Mouse (Mus musculus): ENCODE data around the gene Hist1h4h. TPM values are rescaled to one million over a fixed set of nuclear protein-coding genes. Genes with fewer than 3 reads are reported as not detected.

The Hist1h4h gene
- polyA plus RNA-seq, 1 experiment = 39.5 TPM

- no peaks in the 10 kb centered on the region; the same call in 1 of the 2 replicates for H3K4me1 ChIP-seq (ENCODE audit: control insufficient read depth, insufficient read depth, low read length)
- TF ChIP-seq CTCF (IDR thresholded peaks at IDR 0.05; ENCODE audit: control insufficient read depth, insufficient read depth, low read length) (no peak), POLR2A (IDR thresholded peaks at IDR 0.05; ENCODE audit: borderline replicate concordance, control insufficient read depth, low read depth, low read length) (no peak)
- H3K27ac ChIP-seq (ENCODE audit: control insufficient read depth, insufficient read depth, low read depth, low read length, poor library complexity) = no peak overlapping the region
- 63% methylated on average over 14 of the region's 14 CpGs for WGBS
- no peak overlapping the region for H3K4me3 ChIP-seq (replicated peaks; ENCODE audit: control insufficient read depth, low read depth, low read length)
Observed at GRCm38 (mm10) chr13:23505662-23506345, 25.0 kb upstream of the Hist1h4h start.

- TF ChIP-seq CTCF (IDR thresholded peaks at IDR 0.05; ENCODE audit: control insufficient read depth, insufficient read depth, low read length) (no peak), POLR2A (IDR thresholded peaks at IDR 0.05; ENCODE audit: borderline replicate concordance, control insufficient read depth, low read depth, low read length) (no peak)
- Histone ChIP-seq H3K27ac (ENCODE audit: control insufficient read depth, insufficient read depth, low read depth, low read length, poor library complexity) (no peak overlapping the region), H3K4me3 (replicated peaks; ENCODE audit: control insufficient read depth, low read depth, low read length) (no peak overlapping the region), H3K4me1 (ENCODE audit: control insufficient read depth, insufficient read depth, low read length) (no peaks in the 10 kb centered on the region; the same call in 1 of the 2 replicates)
- 57% methylated on average over 13 of the region's 13 CpGs for WGBS
Observed at GRCm38 (mm10) chr13:23506351-23506750, 24.5 kb upstream of the Hist1h4h start.

DNA sequence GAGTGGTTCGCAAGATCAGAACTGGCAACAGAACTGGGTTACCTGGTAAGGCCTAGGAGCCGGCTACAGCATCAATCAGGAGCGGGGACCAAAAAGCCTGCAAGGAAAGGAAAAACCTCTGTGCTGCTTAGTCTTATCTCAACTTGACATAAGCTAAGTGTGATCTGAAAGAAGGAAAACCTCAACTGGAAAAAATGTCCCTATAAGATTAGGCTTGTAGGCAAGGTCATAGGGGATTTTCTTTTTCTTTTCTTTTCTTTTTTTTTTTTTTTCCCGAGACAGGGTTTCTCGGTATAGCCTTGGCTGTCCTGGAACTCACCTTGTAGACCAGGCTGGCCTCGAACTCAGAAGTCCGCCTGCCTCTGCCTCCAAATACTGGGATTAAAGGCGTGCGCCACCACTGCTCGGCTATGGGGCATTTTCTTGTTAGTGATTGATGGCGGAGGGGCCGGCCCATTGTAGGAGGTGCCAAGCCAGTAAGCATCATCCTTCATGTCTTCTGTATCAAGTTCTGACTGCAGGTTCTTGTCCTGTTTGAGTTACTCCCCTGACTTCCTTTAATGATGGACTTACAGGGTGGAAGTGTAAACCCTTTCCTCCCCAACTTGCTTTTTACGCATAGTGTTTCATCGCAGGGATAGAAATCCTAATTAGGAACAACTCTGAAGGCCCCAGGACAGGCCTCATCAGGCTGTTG lies 23.9 kb upstream of the Hist1h4h start:
- Histone ChIP-seq H3K27ac (ENCODE audit: control insufficient read depth, insufficient read depth, low read depth, low read length, poor library complexity) (no peak overlapping the region), H3K4me3 (replicated peaks; ENCODE audit: control insufficient read depth, low read depth, low read length) (no peak overlapping the region), H3K4me1 (ENCODE audit: control insufficient read depth, insufficient read depth, low read length) (no peaks in the 10 kb centered on the region; the same call in 1 of the 2 replicates)
- WGBS = 65% methylated on average over 14 of the region's 14 CpGs
- TF ChIP-seq POLR2A (IDR thresholded peaks at IDR 0.05; ENCODE audit: borderline replicate concordance, control insufficient read depth, low read depth, low read length) (no peak), CTCF (IDR thresholded peaks at IDR 0.05; ENCODE audit: control insufficient read depth, insufficient read depth, low read length) (no peak)

DNA sequence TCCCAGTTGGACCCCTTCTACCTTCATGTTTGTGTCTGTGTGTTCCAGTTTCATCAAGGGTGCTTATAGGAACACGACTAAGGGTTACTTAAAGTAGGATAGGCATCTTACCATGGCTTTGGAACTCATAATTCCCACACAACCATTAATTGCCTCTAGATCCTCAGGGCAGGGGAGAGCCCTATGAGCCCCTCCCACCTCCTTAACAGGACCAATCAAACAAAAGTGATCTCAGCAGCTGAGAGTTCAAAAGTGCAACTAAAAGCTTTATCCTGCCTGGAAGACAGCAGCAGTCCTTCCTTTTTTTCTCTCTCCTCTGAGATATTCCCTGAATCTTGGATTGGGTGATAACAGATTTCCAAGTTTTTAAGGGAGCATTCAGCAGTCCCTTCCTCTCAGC lies 20.7 kb upstream of the Hist1h4h start:
- H3K27ac ChIP-seq (ENCODE audit: control insufficient read depth, insufficient read depth, low read depth, low read length, poor library complexity) = no peak overlapping the region
- no peak overlapping the region for H3K4me3 ChIP-seq (replicated peaks; ENCODE audit: control insufficient read depth, low read depth, low read length)
- 57% methylated on average over 1 of the region's 1 CpGs for WGBS
- TF ChIP-seq CTCF (IDR thresholded peaks at IDR 0.05; ENCODE audit: control insufficient read depth, insufficient read depth, low read length) = no peak
- no peak for TF ChIP-seq POLR2A (IDR thresholded peaks at IDR 0.05; ENCODE audit: borderline replicate concordance, control insufficient read depth, low read depth, low read length)
- no peaks in the 10 kb centered on the region for H3K4me1 ChIP-seq (ENCODE audit: control insufficient read depth, insufficient read depth, low read length)

GRCm38 (mm10) chr13:23513517-23513916 lies 17.3 kb upstream of the Hist1h4h start:
- H3K4me1 ChIP-seq (ENCODE audit: control insufficient read depth, insufficient read depth, low read length) = no peaks in the 10 kb centered on the region; the same call in 1 of the 2 replicates
- TF ChIP-seq POLR2A (IDR thresholded peaks at IDR 0.05; ENCODE audit: borderline replicate concordance, control insufficient read depth, low read depth, low read length) (no peak), CTCF (IDR thresholded peaks at IDR 0.05; ENCODE audit: control insufficient read depth, insufficient read depth, low read length) (no peak)
- 88% methylated on average over 1 of the region's 1 CpGs for WGBS
- H3K4me3 ChIP-seq (replicated peaks; ENCODE audit: control insufficient read depth, low read depth, low read length) = no peak overlapping the region
- H3K27ac ChIP-seq (ENCODE audit: control insufficient read depth, insufficient read depth, low read depth, low read length, poor library complexity) = no peak overlapping the region

DNA sequence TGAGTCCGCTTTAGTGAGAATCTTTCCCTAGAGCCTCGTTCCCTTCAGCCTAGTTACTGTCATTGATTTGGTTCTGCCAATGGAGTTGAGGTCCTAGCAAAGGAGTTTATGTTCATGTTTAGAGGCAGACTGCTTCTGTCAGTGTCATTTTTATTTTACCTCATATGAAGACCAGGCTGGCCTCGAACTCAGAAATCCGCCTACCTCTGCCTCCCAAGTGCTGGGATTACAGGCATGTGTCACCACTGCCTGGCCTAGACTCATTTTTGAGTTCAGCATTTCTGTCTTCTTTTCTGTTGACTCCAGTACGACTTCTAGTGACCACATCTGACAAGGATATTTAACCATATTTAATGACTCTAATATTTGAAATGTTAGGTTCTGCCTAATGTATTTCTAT lies 15.6 kb upstream of the Hist1h4h start:
- 76% methylated on average over 5 of the region's 5 CpGs for WGBS
- no peaks in the 10 kb centered on the region; the same call in 1 of the 2 replicates for H3K4me1 ChIP-seq (ENCODE audit: control insufficient read depth, insufficient read depth, low read length)
- TF ChIP-seq POLR2A (IDR thresholded peaks at IDR 0.05; ENCODE audit: borderline replicate concordance, control insufficient read depth, low read depth, low read length) (no peak), CTCF (IDR thresholded peaks at IDR 0.05; ENCODE audit: control insufficient read depth, insufficient read depth, low read length) (no peak)

GRCm38 (mm10) chr13:23515826-23516620 lies 14.8 kb upstream of the Hist1h4h start:
- no peak overlapping the region for H3K4me3 ChIP-seq (replicated peaks; ENCODE audit: control insufficient read depth, low read depth, low read length)
- H3K4me1 ChIP-seq (ENCODE audit: control insufficient read depth, insufficient read depth, low read length) = no peaks in the 10 kb centered on the region; the same call in 1 of the 2 replicates
- 72% methylated on average over 15 of the region's 15 CpGs for WGBS
- no peak for TF ChIP-seq POLR2A (IDR thresholded peaks at IDR 0.05; ENCODE audit: borderline replicate concordance, control insufficient read depth, low read depth, low read length)
- TF ChIP-seq CTCF (IDR thresholded peaks at IDR 0.05; ENCODE audit: control insufficient read depth, insufficient read depth, low read length) = no peak
- H3K27ac ChIP-seq (ENCODE audit: control insufficient read depth, insufficient read depth, low read depth, low read length, poor library complexity) = no peak overlapping the region

More for the DNA sequence above, 15.6 kb upstream of the Hist1h4h start:
- Histone ChIP-seq H3K27ac (ENCODE audit: control insufficient read depth, insufficient read depth, low read depth, low read length, poor library complexity) (no peak overlapping the region), H3K4me3 (replicated peaks; ENCODE audit: control insufficient read depth, low read depth, low read length) (no peak overlapping the region)
